Mouse (Mus musculus) thymus, adult 2 months (tissue): ENCODE measurements at regions not wholly inside any gene's neighbourhood (a gene's known extent, or its start where the extent isn't known, plus 50 kb on each side); places are given as distances from the start of the nearest gene placed in this dataset.

Experiments used
- DNase-seq: peaks from one replicate; pipeline ENCODE4 v3.0.0; 2021
- H3K27ac ChIP-seq: fragments of 200-500 bp; 2 replicates; pipeline ENCODE4 v1.5.1; 2012; ENCODE audit warnings: low read length, control low read depth; ENCODE audit not compliant: control insufficient read depth, insufficient read depth
- H3K27me3 ChIP-seq: fragments of 200-500 bp; 2 replicates; pipeline ENCODE4 v1.6.1; 2012; ENCODE audit warnings: mild to moderate bottlenecking, low read length, moderate library complexity, mixed read lengths; ENCODE audit not compliant: control insufficient read depth, insufficient read depth
- H3K36me3 ChIP-seq: fragments of 200-500 bp; 2 replicates; pipeline ENCODE4 v1.6.1; 2012; ENCODE audit warnings: mild to moderate bottlenecking, low read length, moderate library complexity; ENCODE audit not compliant: control insufficient read depth, insufficient read depth
- H3K4me1 ChIP-seq: fragments of 200-500 bp; replicated peaks from 2 replicates; pipeline ENCODE4 v1.6.1; 2012; ENCODE audit warnings: low read length; ENCODE audit not compliant: control insufficient read depth, insufficient read depth
- H3K4me3 ChIP-seq: fragments of 200-500 bp; 2 replicates; pipeline ENCODE4 v1.5.1; 2012; ENCODE audit warnings: mild to moderate bottlenecking, low read length, control low read depth, moderate library complexity; ENCODE audit not compliant: control insufficient read depth, insufficient read depth
- CTCF ChIP-seq: fragments of 200-500 bp; IDR thresholded peaks from 2 replicates; pipeline ENCODE4 v1.5.1; 2012; ENCODE audit warnings: mild to moderate bottlenecking, control low read depth, low read length, moderate library complexity, borderline replicate concordance; ENCODE audit not compliant: control insufficient read depth, poor library complexity, insufficient read depth; ENCODE audit errors: extremely low read depth
- POLR2A ChIP-seq: fragments of 200-500 bp; IDR thresholded peaks from 2 replicates; pipeline ENCODE4 v1.6.1; 2012; ENCODE audit warnings: mild to moderate bottlenecking, low read length, control low read depth, moderate library complexity; ENCODE audit not compliant: control insufficient read depth, poor library complexity, insufficient read depth; ENCODE audit errors: extremely low read depth
- WGBS: fragments of 180-500 bp; shearing (Covaris S2); methylation state at CpG from one replicate; pipeline ENCODE4 v1.1.7; 2018; 5-methylcytosine and 5-hydroxymethylcytosine counted together

- no peak overlapping the region for H3K4me3 ChIP-seq
- H3K27ac ChIP-seq, result no peak overlapping the region
- no peaks in the 10 kb centered on the region for H3K36me3 ChIP-seq
- no peaks in the 10 kb centered on the region for H3K4me1 ChIP-seq
- H3K27me3 ChIP-seq, result no peaks in the 10 kb centered on the region
- TF ChIP-seq POLR2A (no peak), CTCF (no peak)
- no peak for DNase-seq
- WGBS, result 27% methylated on average over 5 of the region's 5 CpGs
Observed at GRCm38 (mm10) chr11:24390578-24390977, 312.7 kb downstream of the Bcl11a start.

DNA sequence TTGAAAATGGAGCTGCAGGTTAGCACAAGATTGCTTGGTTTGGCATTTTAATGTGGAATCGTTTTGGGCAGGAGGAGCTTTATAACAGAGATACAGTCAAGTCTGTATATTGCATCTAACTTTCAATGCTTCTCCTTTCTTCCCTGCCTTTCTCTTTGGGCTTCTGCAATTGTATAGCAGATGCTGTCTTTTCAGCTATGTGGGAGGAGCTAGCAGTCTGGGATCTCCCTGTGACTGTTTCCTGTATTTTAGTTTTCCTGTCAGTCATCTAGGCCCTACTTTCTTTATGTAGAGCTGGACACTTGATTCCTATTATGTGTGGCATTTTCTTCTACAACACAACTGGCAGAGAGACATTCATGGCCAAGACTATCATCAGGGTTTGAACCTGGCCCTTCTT lies 313.5 kb downstream of the Bcl11a start:
- TF ChIP-seq CTCF (no peak), POLR2A (no peak)
- Histone ChIP-seq H3K4me3 (no peak overlapping the region), H3K27me3 (no peaks in the 10 kb centered on the region), H3K4me1 (no peaks in the 10 kb centered on the region), H3K27ac (no peak overlapping the region), H3K36me3 (no peaks in the 10 kb centered on the region)
- DNase-seq, result no peak
- WGBS, result 63% methylated on average over 1 of the region's 1 CpGs

GRCm38 (mm10) chr11:24395478-24395877 lies 317.6 kb downstream of the Bcl11a start:
- Histone ChIP-seq H3K36me3 (no peaks in the 10 kb centered on the region), H3K27me3 (no peaks in the 10 kb centered on the region), H3K27ac (no peak overlapping the region), H3K4me3 (no peak overlapping the region), H3K4me1 (no peaks in the 10 kb centered on the region)
- TF ChIP-seq POLR2A (no peak), CTCF (no peak)
- 17% methylated on average over 2 of the region's 2 CpGs for WGBS
- no peak for DNase-seq

DNA sequence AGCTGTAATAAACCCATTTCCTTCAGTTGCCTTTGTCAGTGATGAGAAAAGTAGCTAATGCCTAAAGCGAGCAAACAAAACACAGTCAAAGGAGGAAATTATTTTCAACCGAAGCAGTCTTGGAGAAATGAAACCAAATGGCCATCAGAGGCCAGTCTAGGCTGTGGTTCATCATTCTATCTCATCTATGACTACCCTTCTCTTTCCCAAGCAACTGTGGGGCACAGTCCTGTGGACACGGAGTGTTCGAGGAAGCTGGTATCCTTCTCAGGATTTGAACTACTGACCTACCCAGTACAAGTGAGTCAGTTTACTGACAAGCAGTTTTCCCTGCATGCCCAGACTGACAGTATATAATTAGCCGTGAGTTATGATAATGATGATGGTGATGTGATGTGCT lies 319.1 kb downstream of the Bcl11a start:
- H3K36me3 ChIP-seq, result no peaks in the 10 kb centered on the region
- no peak overlapping the region for H3K4me3 ChIP-seq
- no peaks in the 10 kb centered on the region for H3K4me1 ChIP-seq
- no peaks in the 10 kb centered on the region for H3K27me3 ChIP-seq
- WGBS, result 89% methylated on average over 5 of the region's 5 CpGs
- TF ChIP-seq POLR2A (no peak), CTCF (no peak)
- no peak for DNase-seq
- no peak overlapping the region for H3K27ac ChIP-seq

DNA sequence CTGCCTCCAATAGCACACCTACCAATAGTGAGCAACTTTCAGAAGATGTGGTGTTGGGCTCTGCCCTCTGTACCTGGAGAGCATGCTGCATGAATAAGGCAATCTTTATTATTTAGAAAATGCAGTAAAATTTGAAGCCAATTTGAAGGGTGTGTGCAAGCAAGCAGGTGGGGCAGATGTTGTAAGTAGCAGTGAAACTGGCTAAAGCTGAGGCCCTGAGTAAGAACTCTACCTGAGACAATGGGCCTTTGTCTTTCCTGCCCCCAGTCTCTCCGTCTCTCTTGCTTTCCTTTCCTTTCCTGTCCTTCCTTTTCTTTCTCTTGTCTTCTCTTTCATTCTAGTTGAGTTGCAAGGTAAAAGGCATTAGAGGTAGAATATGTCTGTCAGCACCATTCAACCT lies 319.9 kb downstream of the Bcl11a start:
- H3K27ac ChIP-seq, result no peak overlapping the region
- TF ChIP-seq CTCF (no peak), POLR2A (no peak)
- no peaks in the 10 kb centered on the region for H3K4me1 ChIP-seq
- H3K4me3 ChIP-seq, result no peak overlapping the region
- 86% methylated on average over 1 of the region's 1 CpGs for WGBS
- H3K27me3 ChIP-seq, result no peaks in the 10 kb centered on the region
- DNase-seq, result no peak
- H3K36me3 ChIP-seq, result no peaks in the 10 kb centered on the region

DNA sequence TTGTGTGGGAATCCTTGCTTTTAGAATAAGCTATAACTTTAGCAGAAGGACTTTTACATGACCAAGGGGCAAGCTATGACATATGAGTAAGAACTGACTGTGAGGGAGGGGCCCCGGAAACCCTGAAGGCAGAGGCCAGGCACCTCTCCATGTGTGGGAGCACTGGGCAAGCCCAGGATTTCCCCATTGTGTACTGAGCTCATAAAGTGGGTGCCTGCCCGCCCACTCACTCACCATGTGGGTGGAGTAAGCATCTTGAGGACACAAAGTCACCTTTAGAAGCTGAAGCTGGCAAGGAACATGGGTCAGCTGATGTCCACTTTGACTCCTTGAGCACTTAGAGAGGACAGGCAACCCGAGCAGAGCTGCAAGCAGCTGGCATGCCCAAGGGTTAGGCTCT lies 323.3 kb downstream of the Bcl11a start:
- no peak for DNase-seq
- WGBS, result 88% methylated on average over 3 of the region's 3 CpGs
- H3K36me3 ChIP-seq, result no peaks in the 10 kb centered on the region
- no peak overlapping the region for H3K27ac ChIP-seq
- no peaks in the 10 kb centered on the region for H3K27me3 ChIP-seq
- no peak overlapping the region for H3K4me3 ChIP-seq
- no peaks in the 10 kb centered on the region for H3K4me1 ChIP-seq
- no peak for TF ChIP-seq POLR2A
- TF ChIP-seq CTCF, result no peak

- no peak for DNase-seq
- Histone ChIP-seq H3K27ac (no peak overlapping the region), H3K27me3 (no peaks in the 10 kb centered on the region), H3K4me3 (no peak overlapping the region), H3K36me3 (no peaks in the 10 kb centered on the region), H3K4me1 (no peaks in the 10 kb centered on the region)
- TF ChIP-seq POLR2A (no peak), CTCF (no peak)
- 47% methylated on average over 3 of the region's 3 CpGs for WGBS
Observed at GRCm38 (mm10) chr11:24402127-24402526, 324.3 kb downstream of the Bcl11a start.

DNA sequence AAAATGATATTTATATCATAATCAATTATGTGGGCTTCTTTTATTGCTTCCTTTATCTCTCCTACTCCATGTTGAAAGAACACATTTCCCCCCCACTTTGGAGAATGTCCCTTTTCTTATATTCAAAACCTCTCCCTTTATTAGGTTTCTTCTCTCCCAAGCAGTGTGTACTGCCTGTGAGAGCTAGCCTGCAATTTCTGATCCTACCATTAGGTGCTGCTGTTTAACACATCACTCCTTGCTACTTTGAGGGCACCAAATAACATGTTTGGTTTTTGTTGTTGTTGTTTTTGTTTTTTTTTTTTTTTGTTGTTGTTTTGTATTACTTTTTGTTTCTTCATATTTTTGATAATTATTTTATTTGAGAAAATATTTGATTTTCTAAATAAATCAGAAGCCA lies 336.9 kb downstream of the Bcl11a start:
- Histone ChIP-seq H3K4me3 (no peak overlapping the region), H3K27ac (no peak overlapping the region), H3K4me1 (no peaks in the 10 kb centered on the region), H3K27me3 (no peaks in the 10 kb centered on the region), H3K36me3 (no peaks in the 10 kb centered on the region)
- DNase-seq, result peak; percentile 30
- TF ChIP-seq CTCF (no peak), POLR2A (no peak)
